Mouse (Mus musculus) gonadal fat pad, adult 2 months (tissue): Measurements from ENCODE around the gene Ppp6r2. TPM values are rescaled to one million over a fixed set of nuclear protein-coding genes. Genes with fewer than 3 reads are reported as not detected.

Source experiments
- DNase-seq: peaks from one replicate; pipeline ENCODE4 v3.0.0-alpha.2; 2012; ENCODE audit warnings: low read depth
- polyA plus RNA-seq: library from polyadenylated mRNA; depleted of rRNA; stranded (reverse); fragments of >200 nt; gene quantifications from 2 replicates; pipeline ENCODE4 v1.2.3, GENCODE M21; 2012; rRNA removed

Ppp6r2 gene
- polyA plus RNA-seq = 89.2 and 158 TPM in 2 replicates

DNA sequence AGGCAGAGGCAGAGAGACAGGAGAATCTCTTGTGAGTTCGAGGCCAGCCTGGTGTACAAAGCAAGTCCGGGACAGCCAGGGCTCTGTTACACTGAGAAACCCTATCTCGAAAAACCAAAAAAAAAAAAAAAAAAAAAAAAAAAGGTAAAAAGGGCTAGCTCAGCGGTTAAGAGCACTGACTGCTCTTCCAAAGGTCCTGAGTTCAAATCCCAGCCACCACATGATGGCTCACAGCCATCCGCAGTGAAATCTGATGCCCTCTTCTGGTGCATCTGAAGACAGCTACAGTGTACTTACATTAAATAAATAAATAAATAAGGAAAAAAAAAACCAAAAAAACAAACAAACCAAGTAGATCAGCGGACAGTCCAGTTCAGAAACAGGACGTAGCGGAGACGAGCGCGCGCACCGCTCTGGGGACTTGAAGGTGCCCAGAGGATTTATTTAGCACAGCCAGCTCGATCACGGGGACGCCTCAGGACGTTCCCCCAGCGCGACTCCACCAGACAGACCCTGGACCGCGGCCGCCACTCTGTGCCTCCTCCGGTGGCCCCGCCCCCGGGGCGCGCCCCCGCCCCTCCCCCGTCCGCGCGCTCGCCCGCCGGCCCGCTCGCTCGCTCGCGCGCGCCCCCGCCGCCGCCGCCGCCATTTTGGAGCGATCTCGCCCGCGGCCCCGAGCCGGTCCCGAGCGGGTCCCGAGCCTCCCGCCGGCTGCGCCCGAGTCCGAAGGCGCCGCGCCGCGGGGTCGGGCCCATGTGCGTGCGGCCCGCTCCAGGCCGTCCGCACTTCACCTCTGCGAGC, at the start of gene Ppp6r2:
Ppp6r2 (plus strand) TSS at position 639 of the 801 bp plus-strand sequence.
- no peak for DNase-seq

- no peak for DNase-seq
These were observed 45.9 kb upstream of the Ppp6r2 start for GRCm38 (mm10) chr15:89165478-89165877.

GRCm38 (mm10) chr15:89168922-89169321, 42.4 kb upstream of the Ppp6r2 start:
- DNase-seq = no peak

DNA sequence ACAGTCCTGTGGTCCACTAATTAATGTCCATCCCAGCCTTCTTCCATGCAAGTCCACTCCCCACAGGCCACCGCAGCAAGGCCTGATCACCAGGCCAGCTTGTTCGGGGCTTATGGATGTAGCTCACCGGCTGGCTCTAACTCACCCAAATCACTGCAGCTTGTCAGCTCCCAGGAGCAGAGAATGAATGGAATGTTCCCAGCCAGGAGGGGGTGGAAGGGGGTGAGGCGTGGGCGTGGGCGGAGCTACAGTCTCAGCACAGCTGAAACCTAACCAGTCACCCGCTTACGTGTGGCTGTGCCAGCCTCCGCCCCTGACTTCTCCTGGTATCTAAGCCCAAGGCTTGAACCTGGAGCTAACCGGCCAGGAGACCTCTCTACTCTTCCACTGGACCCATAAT, 41.9 kb upstream of the Ppp6r2 start:
- no peak for DNase-seq

- no peak for DNase-seq
These were observed 41.3 kb upstream of the Ppp6r2 start for GRCm38 (mm10) chr15:89170102-89170501.

GRCm38 (mm10) chr15:89171526-89172051, 39.8 kb upstream of the Ppp6r2 start:
- no peak for DNase-seq

DNA sequence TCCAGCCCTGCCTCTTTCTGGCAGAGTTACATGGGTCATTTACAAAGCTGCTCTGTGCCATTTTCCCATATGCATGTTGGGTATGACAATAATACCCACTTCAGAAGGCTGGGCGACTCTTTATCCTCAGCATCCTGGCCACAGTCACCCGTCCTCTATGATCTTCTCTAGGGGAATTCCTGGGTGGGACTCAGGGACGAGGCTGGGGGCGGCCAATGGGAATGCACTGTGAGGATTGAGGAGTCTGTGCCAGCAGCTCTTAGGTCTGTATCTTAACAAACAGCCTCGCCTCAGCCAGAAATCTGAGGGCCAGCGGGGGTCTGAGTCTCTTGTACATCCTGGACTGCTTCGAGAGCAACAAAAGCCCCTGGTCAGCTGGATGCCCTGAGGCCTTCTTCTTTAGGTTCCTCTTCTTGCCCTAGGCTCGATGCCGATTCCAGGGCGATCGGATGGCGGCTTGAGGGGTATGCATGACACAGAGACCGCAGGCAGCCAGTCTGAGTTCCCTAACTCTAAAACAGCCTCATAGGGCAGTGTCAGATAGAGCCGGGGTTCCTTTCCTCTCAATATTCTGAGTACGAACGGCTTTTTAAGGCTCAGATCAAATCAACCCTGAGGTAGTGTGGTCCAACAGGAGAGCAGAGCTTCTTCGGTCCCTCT, 38.9 kb upstream of the Ppp6r2 start:
- no peak for DNase-seq

GRCm38 (mm10) chr15:89173024-89173905, 38.1 kb upstream of the Ppp6r2 start:
- DNase-seq = no peak

- no peak for DNase-seq
These were observed 37.5 kb upstream of the Ppp6r2 start for GRCm38 (mm10) chr15:89173906-89174214.

- DNase-seq = no peak
These were observed 36.4 kb upstream of the Ppp6r2 start for GRCm38 (mm10) chr15:89174889-89175339.

DNA sequence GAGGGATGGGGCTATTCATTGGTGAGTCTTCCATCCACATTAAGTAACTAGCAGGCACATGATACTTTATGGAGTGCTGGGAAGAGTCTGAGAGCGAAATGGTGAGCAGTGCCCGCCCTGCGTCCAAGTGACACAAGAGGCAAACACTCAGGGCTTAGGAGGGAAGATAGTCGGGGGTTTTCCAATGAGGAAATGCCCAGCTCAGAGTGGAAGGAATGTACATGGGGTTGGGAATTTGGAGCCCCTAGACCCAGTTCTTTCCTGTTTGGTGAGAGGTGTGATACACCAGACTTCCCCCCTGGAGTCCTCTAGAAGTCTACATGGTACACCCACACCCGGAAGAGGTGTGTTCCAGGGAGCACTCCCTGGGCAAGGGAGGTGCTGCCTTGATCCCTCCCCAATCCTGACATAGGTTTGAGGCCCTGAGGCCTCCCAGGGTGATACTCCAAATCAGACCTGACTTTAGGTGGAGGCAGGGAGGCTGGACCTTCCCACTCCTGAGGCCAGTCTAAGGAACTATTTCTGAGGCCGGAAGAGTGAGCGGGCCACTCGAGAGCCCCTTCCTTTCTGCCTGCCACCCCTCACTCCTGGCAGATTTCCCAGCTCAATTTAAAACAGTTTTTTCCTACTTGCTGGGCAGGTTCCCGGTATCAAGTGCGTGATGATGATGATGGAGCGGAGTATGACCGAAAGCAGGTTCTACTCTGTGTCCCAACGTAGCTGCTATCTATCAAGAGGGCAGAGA, 35.8 kb upstream of the Ppp6r2 start:
- DNase-seq = no peak

- DNase-seq = no peak
These were observed 34.2 kb upstream of the Ppp6r2 start for GRCm38 (mm10) chr15:89177121-89177520.

DNA sequence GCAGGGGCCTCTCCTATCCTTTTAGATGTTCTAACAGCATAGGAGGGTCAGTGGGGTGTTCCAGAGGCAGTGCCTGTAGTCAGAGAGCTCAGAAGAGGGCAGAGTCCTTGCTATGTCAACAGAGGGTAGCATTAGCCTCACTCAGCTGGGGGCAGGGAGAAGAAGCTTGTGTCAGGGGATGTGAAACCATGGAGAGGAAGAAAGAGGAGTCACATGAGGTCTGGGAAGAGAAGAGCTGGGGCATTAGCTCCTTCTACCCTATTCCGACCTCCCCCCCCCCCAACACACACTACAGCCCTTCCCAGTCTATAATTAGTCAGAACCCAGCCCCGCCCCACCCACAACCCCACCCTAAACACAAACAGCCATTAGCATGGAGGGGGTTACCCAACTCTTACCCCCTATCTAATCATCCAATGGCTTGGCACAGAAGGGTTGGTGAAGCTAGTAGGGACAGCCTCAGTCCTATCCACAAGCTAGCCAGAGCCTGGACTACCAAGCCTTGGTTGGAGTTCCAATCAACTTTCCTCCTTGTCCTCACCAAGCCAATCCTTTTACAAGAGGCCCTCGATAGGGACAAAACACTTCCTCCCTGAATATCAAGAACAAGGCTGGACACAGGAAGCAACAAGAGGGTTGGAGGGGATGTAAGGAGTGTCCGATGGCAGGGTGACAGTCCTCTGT, 33.6 kb upstream of the Ppp6r2 start:
- DNase-seq = no peak

- no peak for DNase-seq
These were observed 33.0 kb upstream of the Ppp6r2 start for GRCm38 (mm10) chr15:89178260-89178860.

DNA sequence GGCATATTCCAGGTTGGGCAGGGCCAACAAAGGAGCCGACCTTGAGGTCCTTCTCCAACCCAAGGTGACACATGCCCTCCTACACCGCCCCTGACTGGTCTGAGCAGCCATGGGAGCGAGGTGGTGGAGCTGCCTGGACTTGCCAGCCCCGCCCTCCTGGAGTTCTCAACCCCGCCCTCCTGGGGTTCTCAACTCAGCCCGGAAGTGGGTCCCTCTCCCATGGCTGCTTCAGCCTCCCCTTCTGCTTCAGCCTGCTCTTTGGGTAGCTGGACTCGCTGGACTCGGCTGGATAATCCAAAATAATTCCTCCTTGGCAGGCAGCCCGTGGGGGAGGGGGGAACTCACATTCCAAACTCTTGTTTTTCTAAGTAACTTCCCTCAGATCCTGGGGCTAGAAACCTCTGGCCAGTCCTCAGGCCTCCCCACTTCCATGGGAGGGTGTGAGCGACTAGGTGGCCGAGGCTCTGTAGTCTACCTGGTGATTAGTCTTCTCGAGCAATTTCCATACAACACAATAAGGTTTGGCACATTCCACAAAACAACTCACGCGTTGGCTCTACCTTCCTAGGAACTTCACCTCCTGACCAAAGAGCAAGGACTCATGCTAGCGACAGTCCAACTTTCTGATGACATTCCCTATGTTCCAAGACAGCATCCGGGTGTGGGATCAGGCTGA, 32.3 kb upstream of the Ppp6r2 start:
- DNase-seq = no peak

- DNase-seq = no peak
These were observed 31.8 kb upstream of the Ppp6r2 start for GRCm38 (mm10) chr15:89179630-89179964.

GRCm38 (mm10) chr15:89180081-89180541, 31.2 kb upstream of the Ppp6r2 start:
- no peak for DNase-seq

GRCm38 (mm10) chr15:89180571-89181229, 30.7 kb upstream of the Ppp6r2 start, which contains the start of gene Plxnb2:
Gene Plxnb2, minus strand, starts transcription at chr15:89180788.
- DNase-seq = no peak
